ENCODE assay signal across 21 mouse cellular contexts in genomic region chrX:161977236-161977841, GRCm38 (mm10).
A peak's percentile ranks its signal among the peaks of the same experiment; 100 is the strongest.
DNase-seq lines count a peak whose midpoint lies in the region; ATAC-seq and TF ChIP-seq lines count a peak whose summit lies in the region.
"Had no signal": no experiment of that assay in that cellular context is flagged by ENCODE, and none has a peak within 500 bp of the region (broad histone marks: within the 10 kb centered on the region; RNA-seq: fewer than 3 reads in every experiment).

No protein-coding gene starts in this region.

- ATAC-seq in heart, embryonic 11.5 days (replicated peaks; ENCODE audit: insufficient number of reproducible peaks, low FRiP score, low TSS enrichment): no peak
- ATAC-seq in kidney, embryonic 16.5 days (ENCODE audit: low FRiP score, low TSS enrichment): peak; percentile 30; the same call in 1 of the 2 replicates
- no peak for ATAC-seq in megakaryocyte, adult 5-6 weeks (ENCODE audit: poor library complexity, severe bottlenecking)
- ATAC-seq: midbrain, embryonic 13.5 days; Patski had no signal

- no peak overlapping the region for H3K4me2 ChIP-seq in heart, embryonic 11.5 days
- no peak overlapping the region for H3K4me2 ChIP-seq in kidney, embryonic 16.5 days (replicated peaks; ENCODE audit: low read depth, low read length)
- H3K4me2 ChIP-seq: heart, embryonic 13.5 days; hindbrain, embryonic 13.5 days; lung, embryonic 14.5 days; midbrain, embryonic 13.5 days had no signal

- no peak for TF ChIP-seq EP300 in heart, adult 2 months (IDR thresholded peaks at IDR 0.05; ENCODE audit: insufficient read depth, low read depth, low read length)

- intact Hi-C loops in heart, adult 2 months (cut with DNase I): loop anchor here (10.0 kb wide), 2 partner anchors 47 to 177 kb away; partner anchors contain the start of gene Nhs

- no peaks in the 10 kb centered on the region for H3K9me3 ChIP-seq in heart, embryonic 11.5 days (replicated peaks; ENCODE audit: control insufficient read depth, low read length)
- no peaks in the 10 kb centered on the region for H3K9me3 ChIP-seq in kidney, embryonic 16.5 days (ENCODE audit: low read length)
- H3K9me3 ChIP-seq: forebrain, embryonic 10.5 days; heart, embryonic 13.5 days; hindbrain, embryonic 13.5 days; megakaryocyte, embryonic 14.5 days; midbrain, embryonic 13.5 days had no signal

- no peak overlapping the region for H3K4me3 ChIP-seq in heart, embryonic 11.5 days (ENCODE audit: low read depth, low read length)
- no peak overlapping the region for H3K4me3 ChIP-seq in heart, adult 2 months
- H3K4me3 ChIP-seq in kidney, embryonic 16.5 days (ENCODE audit: low read length): no peak overlapping the region
- H3K4me3 ChIP-seq: forebrain, embryonic 10.5 days; gastrocnemius, adult 2 months; heart, embryonic 13.5 days; hindbrain, embryonic 13.5 days; megakaryocyte, embryonic 14.5 days; midbrain, embryonic 13.5 days had no signal

- TF ChIP-seq CTCF in heart, adult 2 months (IDR thresholded peaks at IDR 0.05): no peak

- no peaks in the 10 kb centered on the region for H3K36me3 ChIP-seq in heart, embryonic 11.5 days (ENCODE audit: control insufficient read depth, insufficient read depth, low read length)
- H3K36me3 ChIP-seq in heart, adult 2 months (ENCODE audit: control insufficient read depth, insufficient read depth, low read length): no peaks in the 10 kb centered on the region
- no peaks in the 10 kb centered on the region for H3K36me3 ChIP-seq in kidney, embryonic 16.5 days (ENCODE audit: insufficient read depth, low read length)
- H3K36me3 ChIP-seq: forebrain, embryonic 10.5 days; heart, embryonic 13.5 days; hindbrain, embryonic 13.5 days; midbrain, embryonic 13.5 days had no signal

- H3K9ac ChIP-seq in heart, embryonic 11.5 days (ENCODE audit: low read depth, low read length): no peak overlapping the region
- no peak overlapping the region for H3K9ac ChIP-seq in heart, adult 2 months (ENCODE audit: low read depth, low read length)
- H3K9ac ChIP-seq in kidney, embryonic 16.5 days (replicated peaks; ENCODE audit: low read length): no peak overlapping the region
- H3K9ac ChIP-seq: heart, embryonic 13.5 days; hindbrain, embryonic 13.5 days; liver, embryonic 14.5 days; lung, embryonic 14.5 days; midbrain, embryonic 13.5 days had no signal

- H3K27me3 ChIP-seq in heart, embryonic 11.5 days (ENCODE audit: control insufficient read depth, insufficient read depth, low read length): no peaks in the 10 kb centered on the region; the same call in 1 of the 2 replicates
- H3K27me3 ChIP-seq in heart, adult 2 months (ENCODE audit: control insufficient read depth, insufficient read depth, low read length): no peaks in the 10 kb centered on the region
- peaks cover 16% of the 10 kb centered on the region; the same call in 1 of the 2 replicates for H3K27me3 ChIP-seq in kidney, embryonic 16.5 days (ENCODE audit: insufficient read depth, low read length)

- no peak for DNase-seq in heart, adult 2 months
- peak; percentile 31 for DNase-seq in right cerebral cortex, adult 18-20 months
- DNase-seq in right cerebral cortex, postnatal 14 days: no peak
- no peak for DNase-seq in cerebellum, adult 11 months
- DNase-seq: adrenal gland, postnatal 36 days; cerebellum, adult 18-20 months; cerebellum, postnatal 14 days; gastrocnemius, adult 2 months; lung, embryonic 14.5 days; right cerebral cortex, postnatal 4 days; thymus, postnatal 14 days had no signal

- H3K4me1 ChIP-seq in heart, embryonic 11.5 days (ENCODE audit: control insufficient read depth, insufficient read depth, low read length): no peaks in the 10 kb centered on the region
- no peaks in the 10 kb centered on the region; the same call in 1 of the 2 replicates for H3K4me1 ChIP-seq in heart, adult 2 months (ENCODE audit: control insufficient read depth, insufficient read depth, low read length)
- peaks cover 23% of the 10 kb centered on the region for H3K4me1 ChIP-seq in kidney, embryonic 16.5 days (ENCODE audit: insufficient read depth, low read length)
- H3K4me1 ChIP-seq: hindbrain, embryonic 13.5 days had no signal

- no peaks in the 10 kb centered on the region for H3K79me2 ChIP-seq in heart, adult 2 months (replicated peaks; ENCODE audit: control insufficient read depth, insufficient read depth, low read length)

- 57% methylated on average over 4 of the region's 4 CpGs for WGBS in heart, embryonic 11.5 days (ENCODE audit: insufficient replicate concordance)
- WGBS in heart, adult 2 months: 50% methylated on average over 4 of the region's 4 CpGs
- WGBS in kidney, embryonic 16.5 days: 43% methylated on average over 4 of the region's 4 CpGs

- 0 out of 2 replicates have a peak overlapping the region, but pooled peaks have one; percentile 15 for H3K27ac ChIP-seq in heart, embryonic 11.5 days (ENCODE audit: low read depth, low read length)
- H3K27ac ChIP-seq in heart, adult 2 months: no peak overlapping the region
- H3K27ac ChIP-seq in kidney, embryonic 16.5 days (ENCODE audit: low read length): peak overlapping the region; percentile 44
- H3K27ac ChIP-seq: forebrain, embryonic 10.5 days; gastrocnemius, adult 2 months; heart, embryonic 13.5 days; hindbrain, embryonic 13.5 days; liver, embryonic 14.5 days; midbrain, embryonic 13.5 days had no signal

- TF ChIP-seq POLR2A in heart, adult 2 months (IDR thresholded peaks at IDR 0.05; ENCODE audit: insufficient read depth, low read depth, low read length): no peak
